Mouse (Mus musculus) hindbrain, embryonic 11.5 days (tissue): Measurements from ENCODE around the gene Rac1. TPM values are rescaled to one million over a fixed set of nuclear protein-coding genes. Genes with fewer than 3 reads are reported as not detected.

Source experiments
- ATAC-seq: fragments of 200-750 bp; cut with Nextera tagmentation; 2 replicates; pipeline ENCODE4 v1.8.0; 2017; ENCODE audit warnings: mild to moderate bottlenecking, moderate TSS enrichment, moderate library complexity; ENCODE audit not compliant: low FRiP score
- DNase-seq: peaks from one replicate; pipeline ENCODE4 v3.0.0-alpha.2; 2015; ENCODE audit warnings: low spot score
- H3K27ac ChIP-seq: fragments of 300-500 bp; sonication (generic); 2 replicates; pipeline ENCODE4 v1.5.1; 2014; ENCODE audit warnings: mild to moderate bottlenecking, low read depth, low read length
- H3K27me3 ChIP-seq: fragments of 300-500 bp; sonication (generic); 2 replicates; pipeline ENCODE4 v1.6.1; 2014; ENCODE audit warnings: mild to moderate bottlenecking, low read length, moderate library complexity, mixed read lengths; ENCODE audit not compliant: control insufficient read depth, insufficient read depth
- H3K36me3 ChIP-seq: fragments of 300-500 bp; sonication (generic); 2 replicates; pipeline ENCODE4 v1.6.1; 2014; ENCODE audit warnings: mild to moderate bottlenecking, low read length, moderate library complexity, mixed read lengths; ENCODE audit not compliant: control insufficient read depth, insufficient read depth
- H3K4me1 ChIP-seq: fragments of 300-500 bp; sonication (generic); replicated peaks from 2 replicates; pipeline ENCODE4 v1.6.1; 2014; ENCODE audit warnings: low read length, mixed read lengths; ENCODE audit not compliant: control insufficient read depth, insufficient read depth
- H3K4me2 ChIP-seq: fragments of 300-500 bp; sonication (generic); replicated peaks from 2 replicates; pipeline ENCODE4 v1.6.1; 2014; ENCODE audit warnings: mild to moderate bottlenecking, low read depth, low read length
- H3K4me3 ChIP-seq: fragments of 300-500 bp; sonication (generic); 2 replicates; pipeline ENCODE4 v1.5.1; 2014; ENCODE audit warnings: low read depth, low read length
- H3K9ac ChIP-seq: fragments of 300-500 bp; sonication (generic); 2 replicates; pipeline ENCODE4 v1.6.1; 2014; ENCODE audit warnings: low read depth, low read length
- H3K9me3 ChIP-seq: fragments of 300-500 bp; sonication (generic); 2 replicates; pipeline ENCODE4 v1.6.1; 2016; ENCODE audit warnings: low read length; ENCODE audit not compliant: control insufficient read depth
- WGBS: fragments of 180-500 bp; shearing (Covaris S2); extraction: QIAGEN DNeasy Blood & Tissue Kit; methylation state at CpG from one replicate; pipeline ENCODE4 v1.1.7; 2014; 5-methylcytosine and 5-hydroxymethylcytosine counted together
- polyA plus RNA-seq: library from polyadenylated mRNA; unstranded; fragments of >200 nt; fragmentation: Nextera tagmentation; extraction: Ambion mirVana; gene quantifications from 2 replicates; pipeline ENCODE4 v1.2.1, GENCODE M21; 2014

Rac1 gene
- polyA plus RNA-seq, 1 experiment from 2014 or later, result 471 TPM

GRCm38 (mm10) chr5:143537022-143537421 is 9.2 kb upstream of the Rac1 start:
- ATAC-seq (no peak), DNase-seq (no peak)
- Histone ChIP-seq H3K27me3 (no peaks in the 10 kb centered on the region), H3K27ac (no peak overlapping the region), H3K4me3 (no peak overlapping the region), H3K9ac (no peak overlapping the region), H3K9me3 (no peaks in the 10 kb centered on the region), H3K4me1 (no peaks in the 10 kb centered on the region), H3K4me2 (no peak overlapping the region), H3K36me3 (no peaks in the 10 kb centered on the region)
- 41% methylated on average over 2 of the region's 2 CpGs for WGBS

GRCm38 (mm10) chr5:143534922-143535321 is 7.1 kb upstream of the Rac1 start:
- Histone ChIP-seq H3K27ac (no peak overlapping the region), H3K9ac (no peak overlapping the region), H3K9me3 (no peaks in the 10 kb centered on the region), H3K4me1 (no peaks in the 10 kb centered on the region), H3K36me3 (no peaks in the 10 kb centered on the region), H3K4me3 (no peak overlapping the region), H3K27me3 (no peaks in the 10 kb centered on the region), H3K4me2 (no peak overlapping the region)
- no peak for ATAC-seq
- DNase-seq, result no peak
- WGBS, result 95% methylated on average over 4 of the region's 4 CpGs

- no peaks in the 10 kb centered on the region for H3K27me3 ChIP-seq
- ATAC-seq (no peak), DNase-seq (no peak)
- H3K4me3 ChIP-seq, result no peak overlapping the region
- WGBS, result 65% methylated on average over 7 of the region's 7 CpGs
- H3K4me1 ChIP-seq, result peaks cover 7% of the 10 kb centered on the region; the same call in 1 of the 2 replicates
- no peak overlapping the region for H3K27ac ChIP-seq
- no peak overlapping the region for H3K9ac ChIP-seq
- no peaks in the 10 kb centered on the region for H3K9me3 ChIP-seq
- H3K4me2 ChIP-seq, result no peak overlapping the region
- H3K36me3 ChIP-seq, result no peaks in the 10 kb centered on the region
Observed at GRCm38 (mm10) chr5:143530715-143531114, 2.9 kb upstream of the Rac1 start.

- peaks cover 9% of the 10 kb centered on the region; the same call in 1 of the 2 replicates for H3K4me1 ChIP-seq
- peak overlapping the region; percentile 62 for H3K4me2 ChIP-seq
- H3K27me3 ChIP-seq, result no peaks in the 10 kb centered on the region
- H3K9ac ChIP-seq, result peak overlapping the region; percentile 99
- H3K4me3 ChIP-seq, result peak overlapping the region; percentile 97
- 11% methylated on average over 7 of the region's 7 CpGs for WGBS
- DNase-seq (no peak), ATAC-seq (peak; percentile 49)
- H3K9me3 ChIP-seq, result no peaks in the 10 kb centered on the region
- peak overlapping the region; percentile 94 for H3K27ac ChIP-seq
- H3K36me3 ChIP-seq, result no peaks in the 10 kb centered on the region
Observed at GRCm38 (mm10) chr5:143528308-143528683, 460 bp upstream of the Rac1 start.

- Histone ChIP-seq H3K27me3 (no peaks in the 10 kb centered on the region), H3K4me3 (peak overlapping the region; percentile 97), H3K9me3 (no peaks in the 10 kb centered on the region), H3K36me3 (no peaks in the 10 kb centered on the region), H3K27ac (peak overlapping the region; percentile 94; the same call in 1 of the 2 replicates), H3K4me2 (peak overlapping the region; percentile 62), H3K4me1 (peaks cover 9% of the 10 kb centered on the region; the same call in 1 of the 2 replicates), H3K9ac (peak overlapping the region; percentile 99)
- DNase-seq, result peak; percentile 45
- WGBS, result 11% methylated on average over 28 of the region's 28 CpGs
- no peak for ATAC-seq
Observed at GRCm38 (mm10) chr5:143526698-143527331, 1.0 kb downstream of the Rac1 start.

- peak overlapping the region; percentile 62 for H3K4me2 ChIP-seq
- H3K27me3 ChIP-seq, result no peaks in the 10 kb centered on the region
- H3K9me3 ChIP-seq, result no peaks in the 10 kb centered on the region
- H3K36me3 ChIP-seq, result no peaks in the 10 kb centered on the region
- DNase-seq, result no peak
- peak overlapping the region; percentile 97; the same call in 1 of the 2 replicates for H3K4me3 ChIP-seq
- peaks cover 9% of the 10 kb centered on the region; the same call in 1 of the 2 replicates for H3K4me1 ChIP-seq
- ATAC-seq, result no peak
- H3K27ac ChIP-seq, result no peak overlapping the region
- WGBS, result 75% methylated on average over 7 of the region's 7 CpGs
- no peak overlapping the region; the same call in 1 of the 2 replicates for H3K9ac ChIP-seq
Observed at GRCm38 (mm10) chr5:143525454-143526225, 2.2 kb downstream of the Rac1 start.

- no peak for DNase-seq
- Histone ChIP-seq H3K27me3 (no peaks in the 10 kb centered on the region), H3K36me3 (no peaks in the 10 kb centered on the region), H3K4me1 (peaks cover 9% of the 10 kb centered on the region; the same call in 1 of the 2 replicates), H3K4me3 (no peak overlapping the region), H3K4me2 (no peak overlapping the region), H3K27ac (no peak overlapping the region), H3K9ac (no peak overlapping the region), H3K9me3 (no peaks in the 10 kb centered on the region)
- ATAC-seq, result no peak
- WGBS, result 91% methylated on average over 3 of the region's 3 CpGs
Observed at GRCm38 (mm10) chr5:143522882-143523281, 5.0 kb downstream of the Rac1 start.

GRCm38 (mm10) chr5:143520415-143520814 is 7.4 kb downstream of the Rac1 start:
- no peak for ATAC-seq

More at GRCm38 (mm10) chr5:143520415-143520814, 7.4 kb downstream of the Rac1 start:
- Histone ChIP-seq H3K4me1 (peaks cover 2% of the 10 kb centered on the region; the same call in 1 of the 2 replicates), H3K36me3 (no peaks in the 10 kb centered on the region), H3K4me2 (no peak overlapping the region), H3K9ac (no peak overlapping the region), H3K27me3 (no peaks in the 10 kb centered on the region), H3K9me3 (no peaks in the 10 kb centered on the region), H3K27ac (no peak overlapping the region), H3K4me3 (no peak overlapping the region)
- DNase-seq, result no peak
- WGBS, result 89% methylated on average over 2 of the region's 2 CpGs
